Mouse (Mus musculus): Measurements from ENCODE around the gene Itm2c.

Itm2c gene

GRCm38 (mm10) chr1:85894231-85894747 lies at the start of gene Itm2c:
TSS of gene Itm2c (plus strand) at chr1:85894281.
- peak; percentile 56 for ATAC-seq (ENCODE audit: low TSS enrichment)

GRCm38 (mm10) chr1:85844981-85845380 lies 49.1 kb upstream of the Itm2c start:
- no peak for ATAC-seq (ENCODE audit: low TSS enrichment)

- no peak for ATAC-seq (ENCODE audit: low TSS enrichment)
Measured at GRCm38 (mm10) chr1:85845476-85845875, 48.6 kb upstream of the Itm2c start.

GRCm38 (mm10) chr1:85849016-85849415 lies 45.1 kb upstream of the Itm2c start:
- no peak for ATAC-seq (ENCODE audit: low TSS enrichment)

GRCm38 (mm10) chr1:85850851-85851250 lies 43.2 kb upstream of the Itm2c start:
- 0 out of 2 replicates have a peak, but pooled peaks have one; percentile 1 for ATAC-seq (ENCODE audit: low TSS enrichment)

- peak; percentile 68 for ATAC-seq (ENCODE audit: low TSS enrichment)
Measured at GRCm38 (mm10) chr1:85852996-85853689, 40.9 kb upstream of the Itm2c start.

- no peak for ATAC-seq (ENCODE audit: low TSS enrichment)
Measured at GRCm38 (mm10) chr1:85853865-85854264, 40.2 kb upstream of the Itm2c start.

GRCm38 (mm10) chr1:85854475-85854874 lies 39.6 kb upstream of the Itm2c start:
- no peak for ATAC-seq (ENCODE audit: low TSS enrichment)

GRCm38 (mm10) chr1:85856266-85856665 lies 37.8 kb upstream of the Itm2c start:
- no peak for ATAC-seq (ENCODE audit: low TSS enrichment)

GRCm38 (mm10) chr1:85857261-85857754 lies 36.8 kb upstream of the Itm2c start:
- ATAC-seq (ENCODE audit: low TSS enrichment): peak; percentile 79

GRCm38 (mm10) chr1:85864383-85864782 lies 29.7 kb upstream of the Itm2c start:
- no peak for ATAC-seq (ENCODE audit: low TSS enrichment)

- peak; percentile 97 for ATAC-seq (ENCODE audit: low TSS enrichment)
Measured at GRCm38 (mm10) chr1:85870001-85870400, 24.1 kb upstream of the Itm2c start.

GRCm38 (mm10) chr1:85870546-85870945 lies 23.5 kb upstream of the Itm2c start:
- ATAC-seq (ENCODE audit: low TSS enrichment): peak; percentile 44; the same call in 1 of the 2 replicates

GRCm38 (mm10) chr1:85882003-85882402 lies 12.1 kb upstream of the Itm2c start:
- ATAC-seq (ENCODE audit: low TSS enrichment): no peak

- no peak for ATAC-seq (ENCODE audit: low TSS enrichment)
Measured at GRCm38 (mm10) chr1:85887221-85887620, 6.9 kb upstream of the Itm2c start.

GRCm38 (mm10) chr1:85894748-85895360 lies 773 bp downstream of the Itm2c start:
- ATAC-seq (ENCODE audit: low TSS enrichment): no peak

GRCm38 (mm10) chr1:85895391-85895837 lies 1.3 kb downstream of the Itm2c start:
- ATAC-seq (ENCODE audit: low TSS enrichment): peak; percentile 20; the same call in 1 of the 2 replicates

- ATAC-seq (ENCODE audit: low TSS enrichment): no peak
Measured at GRCm38 (mm10) chr1:85896110-85896509, 2.0 kb downstream of the Itm2c start.

- ATAC-seq (ENCODE audit: low TSS enrichment): no peak
Measured at GRCm38 (mm10) chr1:85896781-85897700, 3.0 kb downstream of the Itm2c start.

- ATAC-seq (ENCODE audit: low TSS enrichment): no peak
Measured at GRCm38 (mm10) chr1:85897901-85898760, 4.0 kb downstream of the Itm2c start.

Measured in frontal cortex, adult (tissue).